Mouse (Mus musculus) erythroblast, embryonic 14.5 days (primary cell): ENCODE data around the gene Rims1.

Source experiments
- GATA1 ChIP-seq: IDR thresholded peaks from 2 replicates; pipeline ENCODE4 v1.6.1; 2012; ENCODE audit warnings: low read length, inconsistent platforms, mixed read lengths
- TAL1 ChIP-seq: IDR thresholded peaks from 3 replicates; pipeline ENCODE4 v1.6.1; 2012; ENCODE audit warnings: low read length, inconsistent platforms, mixed read lengths

- TF ChIP-seq GATA1 (no peak), TAL1 (no peak)
Measured at GRCm38 (mm10) chr1:22315537-22315936, 490.3 kb downstream of the Rims1 start.
